Mouse (Mus musculus) C2C12 (cell line): Measurements from ENCODE around the gene Rasgef1a. TPM values are rescaled to one million over a fixed set of nuclear protein-coding genes. Genes with fewer than 3 reads are reported as not detected.

ENCODE experiments used
- H3K27me3 ChIP-seq: one replicate; pipeline ENCODE4 v1.6.1; 2011; ENCODE audit not compliant: control insufficient read depth, insufficient read depth, insufficient read length
- H3K36me3 ChIP-seq: one replicate; pipeline ENCODE4 v1.6.1; 2011; ENCODE audit not compliant: control insufficient read depth, insufficient read depth
- H3K4me3 ChIP-seq: one replicate; pipeline ENCODE4 v1.5.1; 2011; ENCODE audit warnings: mild to moderate bottlenecking, control low read depth; ENCODE audit not compliant: poor library complexity, insufficient read depth, severe bottlenecking
- H3K79me2 ChIP-seq: one replicate; pipeline ENCODE4 v1.6.1; 2011; ENCODE audit not compliant: control insufficient read depth, insufficient read depth
- H3K79me3 ChIP-seq: one replicate; pipeline ENCODE4 v1.6.1; 2011; ENCODE audit warnings: low read depth, control low read depth
- H3ac ChIP-seq: one replicate; pipeline ENCODE3; 2011; ENCODE audit warnings: low read depth; ENCODE audit not compliant: control insufficient read depth, insufficient read length
- CEBPB ChIP-seq: IDR thresholded peaks from one replicate; pipeline ENCODE4 v1.6.1; 2011; ENCODE audit warnings: low read depth, mild to moderate bottlenecking, control low read depth, moderate library complexity
- CTCF ChIP-seq: IDR thresholded peaks from one replicate; pipeline ENCODE4 v1.5.1; 2011; ENCODE audit not compliant: control insufficient read depth, insufficient read depth, insufficient read length
- FOSL1 ChIP-seq: IDR thresholded peaks from one replicate; pipeline ENCODE4 v1.8.0; 2011; ENCODE audit warnings: mild to moderate bottlenecking, low read length; ENCODE audit not compliant: poor library complexity, insufficient read depth, severe bottlenecking
- MAX ChIP-seq: IDR thresholded peaks from one replicate; pipeline ENCODE4 v1.6.1; 2011; ENCODE audit warnings: mild to moderate bottlenecking, control low read depth
- MYOD1 ChIP-seq: IDR thresholded peaks from one replicate; pipeline ENCODE4 v1.6.1; 2011; ENCODE audit warnings: low read depth; ENCODE audit not compliant: control insufficient read depth, insufficient read length
- MYOG ChIP-seq: IDR thresholded peaks from one replicate; pipeline ENCODE4 v1.6.1; 2011; ENCODE audit not compliant: control insufficient read depth, insufficient read length; ENCODE audit errors: extremely low read depth
- USF1 ChIP-seq: IDR thresholded peaks from one replicate; pipeline ENCODE4 v1.6.1; 2011; ENCODE audit warnings: low read depth, mild to moderate bottlenecking, control low read depth, moderate library complexity
- polyA plus RNA-seq: library from polyadenylated mRNA; unstranded; fragments of >200 nt; fragmentation: generic; extraction: Trizol; gene quantifications from one replicate; pipeline ENCODE4 v1.2.1, GENCODE M21; 2012; ENCODE audit warnings: missing spikeins

The Rasgef1a gene
- polyA plus RNA-seq, 1 experiment, result 0.09 TPM

DNA sequence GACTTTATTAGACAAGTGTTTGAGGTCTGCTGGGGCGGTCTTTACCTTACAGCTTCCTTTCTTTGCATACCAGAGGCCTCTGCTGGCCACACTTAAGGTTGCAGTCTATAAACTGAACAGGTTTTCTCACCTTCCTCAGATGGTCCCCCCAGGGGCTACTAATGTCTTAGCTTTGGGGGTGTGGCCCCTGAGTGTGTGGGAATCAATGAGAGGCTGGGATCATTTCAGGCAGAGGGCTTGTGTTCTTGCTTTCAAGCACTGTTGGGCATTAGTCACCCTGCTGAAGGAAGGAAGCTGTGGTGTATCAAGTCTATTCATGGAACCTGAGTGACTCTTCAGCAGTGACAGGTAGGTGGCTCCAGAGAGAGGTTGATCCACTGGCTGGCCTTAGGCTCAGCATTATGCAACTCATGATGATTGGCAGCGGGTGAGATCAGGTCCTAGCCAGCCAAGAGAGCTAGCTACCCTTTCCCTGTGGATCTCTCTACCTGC, 88.1 kb downstream of the Rasgef1a start:
- no peaks in the 10 kb centered on the region for H3K27me3 ChIP-seq
- no peak overlapping the region for H3ac ChIP-seq
- TF ChIP-seq MYOG (no peak), CTCF (no peak), MYOD1 (no peak), MAX (no peak), CEBPB (no peak), USF1 (no peak), FOSL1 (no peak)
- no peak overlapping the region for H3K4me3 ChIP-seq
- H3K79me2 ChIP-seq, result no peaks in the 10 kb centered on the region
- H3K36me3 ChIP-seq, result no peaks in the 10 kb centered on the region
- H3K79me3 ChIP-seq, result no peaks in the 10 kb centered on the region

- no peak for TF ChIP-seq USF1
- TF ChIP-seq FOSL1, result no peak
- no peak for TF ChIP-seq MYOD1
- TF ChIP-seq CEBPB, result no peak
- no peak for TF ChIP-seq MYOG
- no peak overlapping the region for H3K4me3 ChIP-seq
- H3K36me3 ChIP-seq, result peaks cover 33% of the 10 kb centered on the region
- H3K27me3 ChIP-seq, result no peaks in the 10 kb centered on the region
- H3K79me2 ChIP-seq, result no peaks in the 10 kb centered on the region
- H3K79me3 ChIP-seq, result no peaks in the 10 kb centered on the region
- no peak overlapping the region for H3ac ChIP-seq
Observed at GRCm38 (mm10) chr6:118111810-118112209, 100.6 kb downstream of the Rasgef1a start.

DNA sequence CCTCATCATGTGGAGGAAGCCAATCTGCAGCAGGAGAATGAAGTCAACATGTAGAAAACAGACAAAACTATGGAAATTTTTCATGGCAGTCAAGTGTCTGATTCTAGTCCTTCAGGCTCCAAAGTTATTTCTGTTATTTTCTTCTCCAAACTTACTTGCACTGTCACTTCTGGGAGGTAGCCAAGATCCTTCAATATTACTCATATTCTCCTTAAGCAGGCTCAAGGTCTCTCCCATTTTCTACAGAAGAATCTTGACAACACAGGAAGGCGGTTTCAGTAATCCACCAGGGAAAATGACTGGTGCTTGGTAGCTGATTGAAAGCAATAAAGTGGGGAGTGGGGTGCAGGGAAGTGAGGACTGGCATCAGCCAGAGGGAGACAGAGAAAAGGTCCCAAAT, 111.5 kb downstream of the Rasgef1a start:
- no peaks in the 10 kb centered on the region for H3K79me3 ChIP-seq
- H3K36me3 ChIP-seq, result peaks cover 59% of the 10 kb centered on the region
- H3K4me3 ChIP-seq, result no peak overlapping the region
- no peak for TF ChIP-seq CEBPB
- TF ChIP-seq CTCF, result no peak
- no peak for TF ChIP-seq MAX
- no peak for TF ChIP-seq FOSL1
- no peak for TF ChIP-seq MYOD1
- no peak for TF ChIP-seq USF1
- no peak overlapping the region for H3ac ChIP-seq
- peaks cover 9% of the 10 kb centered on the region for H3K79me2 ChIP-seq
- H3K27me3 ChIP-seq, result no peaks in the 10 kb centered on the region

GRCm38 (mm10) chr6:118126577-118126976, 115.3 kb downstream of the Rasgef1a start:
- Histone ChIP-seq H3K79me2 (peaks cover 24% of the 10 kb centered on the region), H3ac (no peak overlapping the region), H3K27me3 (no peaks in the 10 kb centered on the region), H3K36me3 (peaks cover 34% of the 10 kb centered on the region), H3K79me3 (peaks cover 8% of the 10 kb centered on the region), H3K4me3 (no peak overlapping the region)
- TF ChIP-seq MYOD1 (no peak), MAX (peak; percentile 22), USF1 (peak; percentile 84)

DNA sequence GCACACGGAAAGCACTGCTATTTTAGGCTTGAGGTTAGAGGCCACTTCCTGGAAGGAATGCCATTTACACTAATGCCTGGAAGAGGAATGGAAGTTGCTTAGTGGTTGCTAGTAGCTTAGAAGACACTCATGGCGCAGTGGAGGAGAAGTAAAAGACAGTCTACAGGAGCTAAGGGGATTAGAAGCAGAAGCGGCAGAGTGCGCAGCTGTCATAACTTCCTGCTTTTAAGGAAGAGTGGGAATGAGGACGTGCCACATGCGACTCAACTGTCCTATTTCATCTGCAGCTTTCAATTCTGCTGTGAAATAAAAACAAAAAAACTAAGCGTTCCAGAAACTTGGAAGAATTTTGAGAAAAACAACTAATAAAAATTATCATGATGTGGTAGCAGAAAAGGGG, 116.0 kb downstream of the Rasgef1a start:
- TF ChIP-seq CEBPB (no peak), CTCF (no peak), FOSL1 (no peak), MAX (no peak), MYOG (no peak)
- Histone ChIP-seq H3K4me3 (no peak overlapping the region), H3ac (no peak overlapping the region), H3K79me2 (peaks cover 30% of the 10 kb centered on the region), H3K36me3 (peaks cover 29% of the 10 kb centered on the region), H3K79me3 (peaks cover 14% of the 10 kb centered on the region), H3K27me3 (no peaks in the 10 kb centered on the region)

DNA sequence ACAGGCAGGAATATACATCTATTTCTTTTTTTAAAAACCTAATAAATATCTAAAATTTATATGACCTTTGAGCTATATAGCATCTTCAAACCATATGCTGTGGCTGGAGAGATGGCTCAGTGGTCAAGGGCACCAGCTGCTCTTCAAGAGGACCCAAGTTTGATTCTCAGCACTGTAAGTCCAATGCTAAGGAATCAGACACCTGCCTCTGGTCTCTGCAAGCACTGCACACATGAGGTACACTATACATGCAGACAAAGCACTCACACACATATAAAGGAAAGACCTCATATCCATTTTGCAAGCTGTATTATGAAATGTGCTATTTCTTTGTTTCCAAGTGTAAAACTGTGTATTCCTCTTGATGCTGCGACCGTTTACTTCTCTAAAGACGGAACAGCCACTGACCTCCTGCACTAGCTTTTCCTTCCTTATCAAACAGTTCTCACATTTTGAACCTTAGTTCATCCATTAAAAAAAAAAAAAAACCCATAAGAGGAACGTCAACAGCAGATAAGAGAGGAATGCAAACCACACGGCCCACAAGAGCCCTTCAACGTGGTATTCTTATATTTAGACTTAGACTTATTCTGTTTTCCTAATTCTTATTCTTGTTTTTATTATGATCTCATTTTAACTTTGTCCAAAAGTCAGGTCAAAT, 116.7 kb downstream of the Rasgef1a start:
- peaks cover 19% of the 10 kb centered on the region for H3K79me3 ChIP-seq
- no peaks in the 10 kb centered on the region for H3K27me3 ChIP-seq
- no peak overlapping the region for H3K4me3 ChIP-seq
- TF ChIP-seq CEBPB, result no peak
- no peak for TF ChIP-seq USF1
- no peak for TF ChIP-seq MYOG
- no peak for TF ChIP-seq MYOD1
- TF ChIP-seq MAX, result no peak
- TF ChIP-seq CTCF, result no peak
- no peak for TF ChIP-seq FOSL1
- no peak overlapping the region for H3ac ChIP-seq
- peaks cover 37% of the 10 kb centered on the region for H3K79me2 ChIP-seq
- H3K36me3 ChIP-seq, result peaks cover 24% of the 10 kb centered on the region
